Mouse (Mus musculus) neural tube, embryonic 14.5 days (tissue): ENCODE results near the gene Vmn1r1. TPM values are rescaled to one million over a fixed set of nuclear protein-coding genes. Genes with fewer than 3 reads are reported as not detected.
"Not testable (repeated sequence)": the region's sequence is repeated elsewhere in the genome, so short reads cannot be mapped to it uniquely, and the experiment has no call there.

Source experiments
- ATAC-seq: fragments of 200-750 bp; cut with Nextera tagmentation; 2 replicates; pipeline ENCODE4 v1.8.0; 2017; ENCODE audit warnings: low read depth, mild to moderate bottlenecking, moderate TSS enrichment, moderate library complexity
- H3K27ac ChIP-seq: fragments of 300-500 bp; sonication (generic); 2 replicates; pipeline ENCODE4 v1.5.1; 2014; ENCODE audit warnings: low read depth, mild to moderate bottlenecking, control low read depth, low read length, moderate library complexity, mixed read lengths
- H3K27me3 ChIP-seq: fragments of 300-500 bp; sonication (generic); 2 replicates; pipeline ENCODE4 v1.6.1; 2014; ENCODE audit warnings: low read length; ENCODE audit not compliant: control insufficient read depth, insufficient read depth
- H3K36me3 ChIP-seq: fragments of 300-500 bp; sonication (generic); 2 replicates; pipeline ENCODE4 v1.6.1; 2014; ENCODE audit warnings: low read length, mixed read lengths; ENCODE audit not compliant: control insufficient read depth, insufficient read depth
- H3K4me1 ChIP-seq: fragments of 300-500 bp; sonication (generic); 2 replicates; pipeline ENCODE4 v1.6.1; 2014; ENCODE audit warnings: low read length; ENCODE audit not compliant: control insufficient read depth, insufficient read depth
- H3K4me2 ChIP-seq: fragments of 300-500 bp; sonication (generic); 2 replicates; pipeline ENCODE4 v1.6.1; 2014; ENCODE audit warnings: mild to moderate bottlenecking, low read depth, low read length, control low read depth
- H3K4me3 ChIP-seq: fragments of 300-500 bp; sonication (generic); 2 replicates; pipeline ENCODE4 v1.5.1; 2014; ENCODE audit warnings: low read depth, low read length, control low read depth, mixed read lengths
- H3K9ac ChIP-seq: fragments of 300-500 bp; sonication (generic); replicated peaks from 2 replicates; pipeline ENCODE4 v1.6.1; 2014; ENCODE audit warnings: low read depth, mild to moderate bottlenecking, control low read depth, low read length, mixed read lengths
- H3K9me3 ChIP-seq: fragments of 300-500 bp; sonication (generic); 2 replicates; pipeline ENCODE4 v1.6.1; 2016; ENCODE audit warnings: low read length; ENCODE audit not compliant: control insufficient read depth
- WGBS: fragments of 180-500 bp; shearing (Covaris S2); extraction: QIAGEN DNeasy Blood & Tissue Kit; methylation state at CpG from one replicate; pipeline ENCODE4 v1.1.7; 2014; 5-methylcytosine and 5-hydroxymethylcytosine counted together
- polyA plus RNA-seq: library from polyadenylated mRNA; unstranded; fragments of >200 nt; fragmentation: Nextera tagmentation; extraction: Ambion mirVana; gene quantifications from 2 replicates; pipeline ENCODE4 v1.2.1, GENCODE M21; 2014

The Vmn1r1 gene
- polyA plus RNA-seq, 1 experiment from 2014 or later, result not detected

- H3K4me3 ChIP-seq, H3K27me3 ChIP-seq, H3K4me2 ChIP-seq, H3K9me3 ChIP-seq, H3K9ac ChIP-seq, H3K4me1 ChIP-seq, H3K27ac ChIP-seq, H3K36me3 ChIP-seq, ATAC-seq: not testable (repeated sequence)
- WGBS, result 89% methylated on average over 6 of the region's 6 CpGs
These were observed 5.9 kb upstream of the Vmn1r1 start for GRCm38 (mm10) chr1:182170206-182170605.

GRCm38 (mm10) chr1:182162951-182163350 lies 1.3 kb downstream of the Vmn1r1 start:
- no peak for ATAC-seq
- Histone ChIP-seq H3K9ac (no peak overlapping the region), H3K27ac (no peak overlapping the region), H3K4me3 (no peak overlapping the region), H3K36me3 (no peaks in the 10 kb centered on the region), H3K4me2 (no peak overlapping the region), H3K4me1 (no peaks in the 10 kb centered on the region), H3K27me3 (no peaks in the 10 kb centered on the region), H3K9me3 (no peaks in the 10 kb centered on the region)
- WGBS, result 18% methylated on average over 5 of the region's 5 CpGs

- no peak overlapping the region for H3K9ac ChIP-seq
- no peaks in the 10 kb centered on the region for H3K4me1 ChIP-seq
- no peaks in the 10 kb centered on the region for H3K27me3 ChIP-seq
- no peak for ATAC-seq
- H3K4me3 ChIP-seq, result no peak overlapping the region
- H3K27ac ChIP-seq, result no peak overlapping the region
- 79% methylated on average over 3 of the region's 3 CpGs for WGBS
- no peaks in the 10 kb centered on the region for H3K36me3 ChIP-seq
- no peaks in the 10 kb centered on the region for H3K9me3 ChIP-seq
- H3K4me2 ChIP-seq, result no peak overlapping the region
These were observed 4.7 kb downstream of the Vmn1r1 start for GRCm38 (mm10) chr1:182159575-182159974.

- ATAC-seq, result no peak
- Histone ChIP-seq H3K4me1 (no peaks in the 10 kb centered on the region), H3K27ac (no peak overlapping the region), H3K27me3 (no peaks in the 10 kb centered on the region), H3K9ac (no peak overlapping the region), H3K9me3 (no peaks in the 10 kb centered on the region), H3K4me3 (no peak overlapping the region), H3K36me3 (no peaks in the 10 kb centered on the region), H3K4me2 (no peak overlapping the region)
- WGBS, result 67% methylated on average over 4 of the region's 4 CpGs
These were observed 6.6 kb downstream of the Vmn1r1 start for GRCm38 (mm10) chr1:182157734-182158133.

GRCm38 (mm10) chr1:182149966-182150365 lies 14.3 kb downstream of the Vmn1r1 start:
- ATAC-seq, result no peak
- no peak overlapping the region for H3K27ac ChIP-seq
- no peaks in the 10 kb centered on the region for H3K9me3 ChIP-seq
- WGBS, result 86% methylated on average over 2 of the region's 2 CpGs
- no peak overlapping the region for H3K4me2 ChIP-seq
- no peaks in the 10 kb centered on the region for H3K27me3 ChIP-seq
- no peaks in the 10 kb centered on the region for H3K36me3 ChIP-seq
- no peaks in the 10 kb centered on the region for H3K4me1 ChIP-seq
- H3K9ac ChIP-seq, result no peak overlapping the region
- no peak overlapping the region for H3K4me3 ChIP-seq

- Histone ChIP-seq H3K27me3 (no peaks in the 10 kb centered on the region), H3K4me1 (no peaks in the 10 kb centered on the region), H3K4me2 (no peak overlapping the region), H3K36me3 (no peaks in the 10 kb centered on the region), H3K27ac (no peak overlapping the region), H3K4me3 (no peak overlapping the region), H3K9me3 (no peaks in the 10 kb centered on the region), H3K9ac (no peak overlapping the region)
- 83% methylated on average over 7 of the region's 7 CpGs for WGBS
- no peak for ATAC-seq
These were observed 15.3 kb downstream of the Vmn1r1 start for GRCm38 (mm10) chr1:182148864-182149514.

- ATAC-seq, result no peak
- H3K9ac ChIP-seq, result no peak overlapping the region
These were observed 18.7 kb downstream of the Vmn1r1 start for GRCm38 (mm10) chr1:182145546-182145945.

GRCm38 (mm10) chr1:182143288-182143687 lies 21.0 kb downstream of the Vmn1r1 start:
- Histone ChIP-seq H3K9ac (no peak overlapping the region), H3K27me3 (no peaks in the 10 kb centered on the region), H3K4me2 (no peak overlapping the region), H3K36me3 (no peaks in the 10 kb centered on the region), H3K4me3 (no peak overlapping the region), H3K9me3 (no peaks in the 10 kb centered on the region), H3K4me1 (no peaks in the 10 kb centered on the region), H3K27ac (no peak overlapping the region)
- WGBS, result 83% methylated on average over 8 of the region's 8 CpGs
- no peak for ATAC-seq

More at GRCm38 (mm10) chr1:182145546-182145945, 18.7 kb downstream of the Vmn1r1 start:
- no peak overlapping the region for H3K27ac ChIP-seq
- 48% methylated on average over 5 of the region's 5 CpGs for WGBS
- H3K4me1 ChIP-seq, result no peaks in the 10 kb centered on the region
- no peak overlapping the region for H3K4me3 ChIP-seq
- no peak overlapping the region for H3K4me2 ChIP-seq
- no peaks in the 10 kb centered on the region for H3K36me3 ChIP-seq
- no peaks in the 10 kb centered on the region for H3K9me3 ChIP-seq
- no peaks in the 10 kb centered on the region for H3K27me3 ChIP-seq

GRCm38 (mm10) chr1:182142725-182143124 lies 21.6 kb downstream of the Vmn1r1 start:
- no peak for ATAC-seq
- no peak overlapping the region for H3K4me3 ChIP-seq
- WGBS, result 93% methylated on average over 13 of the region's 13 CpGs
- H3K9me3 ChIP-seq, result no peaks in the 10 kb centered on the region
- no peaks in the 10 kb centered on the region for H3K4me1 ChIP-seq
- no peak overlapping the region for H3K9ac ChIP-seq
- no peak overlapping the region for H3K4me2 ChIP-seq
- no peaks in the 10 kb centered on the region for H3K27me3 ChIP-seq
- H3K27ac ChIP-seq, result no peak overlapping the region
- H3K36me3 ChIP-seq, result no peaks in the 10 kb centered on the region
